Mouse (Mus musculus): ENCODE measurements around the gene Pfkp. TPM values are rescaled to one million over a fixed set of nuclear protein-coding genes. Genes with fewer than 3 reads are reported as not detected.

The Pfkp gene
- polyA plus RNA-seq, 1 experiment from 2014 or later = 32.8 TPM

DNA sequence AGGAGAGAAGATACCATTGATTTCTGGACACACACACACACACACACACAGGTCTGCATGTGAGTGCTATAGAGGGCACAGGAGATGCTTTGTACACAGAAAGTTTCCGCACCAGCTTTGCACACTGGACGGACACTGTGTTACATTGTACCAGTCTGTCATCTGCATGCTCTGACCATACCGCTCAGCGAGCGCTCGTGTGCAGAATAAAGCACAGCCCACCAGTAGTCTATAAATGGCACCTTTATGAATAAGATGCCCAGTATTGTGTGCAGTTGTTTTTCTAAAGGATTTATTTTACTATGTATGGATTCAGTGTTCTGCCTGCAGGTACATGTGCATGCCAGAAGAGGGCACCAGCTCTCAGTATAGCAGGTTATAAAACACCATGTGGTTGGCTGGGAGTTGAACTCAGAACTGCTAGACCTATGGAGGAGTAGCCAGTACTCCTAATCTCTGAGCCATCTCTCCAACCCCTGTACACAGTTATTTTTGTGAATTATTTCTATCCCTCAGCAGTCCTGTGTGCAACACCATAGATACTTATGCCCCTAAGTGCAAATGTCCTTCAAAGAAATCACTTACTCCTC, 72.6 kb downstream of the Pfkp start:
- DNase-seq (ENCODE audit: low spot score) = no peak
- peaks cover 99% of the 10 kb centered on the region for H3K36me3 ChIP-seq
- no peaks in the 10 kb centered on the region for H3K9me3 ChIP-seq
- H3K4me1 ChIP-seq (replicated peaks) = no peaks in the 10 kb centered on the region
- WGBS = 94% methylated on average over 6 of the region's 6 CpGs
- no peak overlapping the region for H3K4me3 ChIP-seq
- H3K27ac ChIP-seq = no peak overlapping the region
- no peaks in the 10 kb centered on the region for H3K27me3 ChIP-seq (ENCODE audit: insufficient read depth, poor library complexity, severe bottlenecking)

GRCm38 (mm10) chr13:6565571-6565970, 83.0 kb downstream of the Pfkp start:
- no peak overlapping the region for H3K27ac ChIP-seq
- 92% methylated on average over 5 of the region's 5 CpGs for WGBS
- H3K9me3 ChIP-seq = no peaks in the 10 kb centered on the region
- H3K36me3 ChIP-seq = peaks cover 98% of the 10 kb centered on the region
- H3K4me1 ChIP-seq (replicated peaks) = no peaks in the 10 kb centered on the region
- no peak overlapping the region for H3K4me3 ChIP-seq
- no peaks in the 10 kb centered on the region for H3K27me3 ChIP-seq (ENCODE audit: insufficient read depth, poor library complexity, severe bottlenecking)
- no peak for DNase-seq (ENCODE audit: low spot score)

GRCm38 (mm10) chr13:6562409-6562808, 86.2 kb downstream of the Pfkp start:
- H3K36me3 ChIP-seq = peaks cover 98% of the 10 kb centered on the region
- WGBS = 95% methylated on average over 2 of the region's 2 CpGs
- no peaks in the 10 kb centered on the region for H3K4me1 ChIP-seq (replicated peaks)
- no peaks in the 10 kb centered on the region for H3K9me3 ChIP-seq
- H3K27ac ChIP-seq = no peak overlapping the region
- no peak overlapping the region for H3K4me3 ChIP-seq
- no peaks in the 10 kb centered on the region for H3K27me3 ChIP-seq (ENCODE audit: insufficient read depth, poor library complexity, severe bottlenecking)
- DNase-seq (ENCODE audit: low spot score) = no peak

- no peak for DNase-seq (ENCODE audit: low spot score)
- no peaks in the 10 kb centered on the region for H3K4me1 ChIP-seq (replicated peaks)
- H3K4me3 ChIP-seq = no peak overlapping the region
- peaks cover 92% of the 10 kb centered on the region for H3K36me3 ChIP-seq
- H3K27ac ChIP-seq = no peak overlapping the region
- WGBS = 94% methylated on average over 7 of the region's 7 CpGs
- no peaks in the 10 kb centered on the region for H3K27me3 ChIP-seq (ENCODE audit: insufficient read depth, poor library complexity, severe bottlenecking)
- no peaks in the 10 kb centered on the region for H3K9me3 ChIP-seq
Observed at GRCm38 (mm10) chr13:6557771-6558170, 90.8 kb downstream of the Pfkp start.

DNA sequence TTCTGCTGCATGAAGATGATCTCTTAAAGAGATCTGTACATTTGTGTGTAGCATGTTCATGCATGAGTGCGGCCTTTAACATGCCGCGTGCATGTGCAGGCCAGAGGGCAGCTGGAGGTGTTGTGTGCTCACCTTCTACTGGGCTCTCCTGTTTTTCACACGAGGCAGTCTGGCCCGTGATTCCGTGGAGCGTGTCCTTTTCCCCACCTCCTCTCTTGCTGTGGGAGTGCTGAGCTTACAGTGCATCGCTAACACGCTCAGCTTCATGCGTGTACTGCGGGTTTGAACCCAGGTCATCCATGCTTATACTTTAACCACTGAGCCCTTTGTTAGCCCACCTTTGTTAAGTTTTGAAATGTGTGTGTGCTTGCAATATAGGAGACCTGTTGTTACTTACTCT, 92.9 kb downstream of the Pfkp start:
- H3K36me3 ChIP-seq = peaks cover 92% of the 10 kb centered on the region
- no peaks in the 10 kb centered on the region for H3K4me1 ChIP-seq (replicated peaks)
- no peaks in the 10 kb centered on the region for H3K27me3 ChIP-seq (ENCODE audit: insufficient read depth, poor library complexity, severe bottlenecking)
- H3K4me3 ChIP-seq = no peak overlapping the region
- H3K9me3 ChIP-seq = no peaks in the 10 kb centered on the region
- H3K27ac ChIP-seq = no peak overlapping the region
- no peak for DNase-seq (ENCODE audit: low spot score)
- 96% methylated on average over 11 of the region's 11 CpGs for WGBS

DNA sequence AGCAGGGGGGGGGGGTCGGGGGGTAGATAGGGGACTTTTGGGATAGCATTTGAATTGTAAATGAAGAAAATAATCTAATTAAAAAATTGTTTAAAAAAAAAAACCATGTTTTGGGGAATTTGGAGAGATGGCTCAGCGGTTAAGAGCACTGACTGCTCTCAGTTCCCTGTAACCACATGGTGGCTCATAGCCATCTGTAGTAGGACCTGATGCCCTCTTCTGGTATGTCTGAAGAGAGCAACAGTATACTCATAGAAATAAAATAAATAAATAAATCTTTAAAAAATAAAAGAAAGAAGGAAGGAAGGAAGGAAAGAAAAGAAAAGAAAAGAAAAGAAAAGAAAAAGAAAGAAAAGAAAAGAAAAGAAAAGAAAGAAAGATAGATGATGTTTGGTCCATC, 94.9 kb downstream of the Pfkp start:
- peaks cover 12% of the 10 kb centered on the region for H3K4me1 ChIP-seq (replicated peaks)
- H3K27ac ChIP-seq = no peak overlapping the region
- no peak overlapping the region for H3K4me3 ChIP-seq
- 93% methylated on average over 2 of the region's 2 CpGs for WGBS
- no peaks in the 10 kb centered on the region for H3K27me3 ChIP-seq (ENCODE audit: insufficient read depth, poor library complexity, severe bottlenecking)
- no peaks in the 10 kb centered on the region for H3K9me3 ChIP-seq
- no peak for DNase-seq (ENCODE audit: low spot score)
- H3K36me3 ChIP-seq = peaks cover 86% of the 10 kb centered on the region

DNA sequence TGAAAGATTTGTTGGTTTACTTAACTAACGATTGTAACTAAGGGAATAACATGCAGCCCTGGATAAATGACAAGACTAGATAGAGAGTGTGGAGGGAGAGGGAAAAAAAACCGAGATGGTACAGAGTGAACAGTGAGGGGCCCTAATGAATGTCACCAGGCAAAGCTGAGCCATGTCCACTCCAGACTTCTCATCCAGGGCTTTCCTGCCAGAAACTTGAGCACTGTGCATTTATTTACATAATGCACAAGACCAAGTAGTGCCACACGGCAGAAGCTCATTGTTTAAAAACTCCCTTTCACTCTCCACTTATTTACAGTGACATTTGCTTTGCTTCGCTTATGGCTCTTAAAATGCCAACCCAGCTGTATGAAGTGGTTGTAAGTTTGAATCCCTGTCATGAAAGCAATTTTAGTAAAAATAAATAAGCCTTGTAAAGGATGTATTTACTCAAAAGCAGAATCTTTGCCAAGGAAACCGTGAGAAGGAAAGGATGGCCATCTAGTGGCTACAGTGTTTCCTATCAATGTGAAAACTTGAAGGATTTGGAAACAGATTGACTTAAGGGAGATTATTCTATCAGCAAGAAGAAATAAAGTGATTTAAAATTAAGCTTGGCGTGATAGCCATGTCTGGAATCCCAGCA, 113.2 kb downstream of the Pfkp start:
- H3K4me1 ChIP-seq (replicated peaks) = no peaks in the 10 kb centered on the region
- no peak overlapping the region for H3K4me3 ChIP-seq
- H3K27ac ChIP-seq = no peak overlapping the region
- no peaks in the 10 kb centered on the region for H3K36me3 ChIP-seq
- 58% methylated on average over 6 of the region's 6 CpGs for WGBS
- 0 out of 2 replicates have a peak, but pooled peaks cover 4% of the 10 kb centered on the region for H3K9me3 ChIP-seq
- H3K27me3 ChIP-seq (ENCODE audit: insufficient read depth, poor library complexity, severe bottlenecking) = no peaks in the 10 kb centered on the region
- no peak for DNase-seq (ENCODE audit: low spot score)

DNA sequence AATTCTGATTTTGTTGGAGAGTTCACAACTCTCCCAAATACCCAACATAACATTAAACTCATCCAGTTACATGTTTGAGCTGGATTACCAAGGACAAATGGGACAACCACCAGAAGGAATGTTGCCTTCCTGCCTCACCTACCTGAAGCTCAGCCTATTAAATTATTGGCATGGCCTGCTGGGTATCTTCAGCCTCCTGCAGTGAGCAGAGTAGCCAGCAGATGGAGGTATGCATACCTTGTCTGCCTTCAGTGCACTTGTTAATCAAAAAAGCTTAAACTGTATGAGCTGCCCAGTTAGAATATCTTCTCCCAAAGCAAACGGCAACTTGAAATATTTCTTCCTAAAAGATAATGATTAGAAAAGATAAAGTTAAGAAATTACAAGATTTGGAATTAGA, 115.9 kb downstream of the Pfkp start:
- Histone ChIP-seq H3K4me1 (replicated peaks) (no peaks in the 10 kb centered on the region), H3K27ac (no peak overlapping the region), H3K9me3 (0 out of 2 replicates have a peak, but pooled peaks cover 4% of the 10 kb centered on the region), H3K4me3 (no peak overlapping the region), H3K36me3 (no peaks in the 10 kb centered on the region), H3K27me3 (ENCODE audit: insufficient read depth, poor library complexity, severe bottlenecking) (no peaks in the 10 kb centered on the region)
- WGBS = 92% methylated on average over 1 of the region's 1 CpGs
- no peak for DNase-seq (ENCODE audit: low spot score)

Other genes with a start within 250 kb of the Pfkp start
- 82.5 and 104 TPM in 2 replicates for gene Pitrm1, start 100.6 kb downstream of the Pfkp start, polyA plus RNA-seq (2016; fragmentation: Nextera tagmentation; extraction: Ambion mirVana)

Data from hindbrain, embryonic 10.5 days (tissue).